Mouse (Mus musculus): Measurements from ENCODE around the gene Adora3. TPM values are rescaled to one million over a fixed set of nuclear protein-coding genes. Genes with fewer than 3 reads are reported as not detected.
A peak's percentile ranks its signal among the peaks of the same experiment; 100 is the strongest.

The Adora3 gene
- total RNA-seq, 2 experiments from 2014 or later = 0.83 to 1.00 TPM

DNA sequence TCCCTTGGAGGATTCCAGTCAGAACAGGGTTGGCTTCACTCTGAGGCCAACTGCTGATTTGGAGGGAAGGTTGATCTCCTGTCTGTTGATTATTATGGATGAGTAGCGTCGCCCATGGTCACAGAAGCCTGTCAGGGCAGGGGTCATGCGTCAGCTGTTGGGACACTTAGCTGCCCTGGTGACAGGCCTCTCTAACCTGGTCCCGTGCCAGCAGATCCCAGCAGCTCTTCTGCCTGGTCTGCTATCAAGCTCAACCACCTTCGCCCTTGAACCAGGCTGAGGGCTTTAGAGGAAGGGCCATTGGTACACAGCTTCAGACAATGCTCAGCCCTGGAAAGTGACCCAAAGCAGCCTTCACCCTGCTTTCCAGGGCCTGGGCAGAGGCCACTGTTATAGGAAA, 5.4 kb downstream of the Adora3 start:
- no peak for DNase-seq

DNA sequence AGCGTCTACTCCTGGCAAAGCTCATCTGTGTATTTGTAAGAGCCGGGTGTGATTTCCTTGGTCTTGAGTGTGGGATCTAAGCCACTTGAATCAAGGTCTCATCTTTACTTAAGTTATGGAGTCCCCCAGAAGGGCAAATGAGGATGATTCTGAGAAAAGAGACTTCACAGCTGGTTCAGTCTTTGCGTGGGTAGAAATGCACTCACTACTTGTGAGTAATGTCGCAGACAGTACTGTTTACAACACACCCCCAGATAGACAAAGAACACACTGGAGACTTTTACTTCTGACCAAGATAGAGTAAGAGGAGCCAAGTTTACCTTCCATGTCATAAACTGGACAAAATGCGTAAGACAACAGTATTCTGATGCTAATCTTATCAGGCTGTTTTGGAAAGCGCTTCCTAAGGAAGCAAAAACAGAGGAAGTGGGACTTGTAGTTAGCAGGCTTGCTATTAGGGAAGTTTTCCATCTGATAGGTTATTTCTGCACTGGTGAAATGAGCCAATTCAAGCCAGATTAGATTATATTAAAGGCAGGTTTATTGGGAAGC, 6.7 kb downstream of the Adora3 start:
- no peak for DNase-seq

DNA sequence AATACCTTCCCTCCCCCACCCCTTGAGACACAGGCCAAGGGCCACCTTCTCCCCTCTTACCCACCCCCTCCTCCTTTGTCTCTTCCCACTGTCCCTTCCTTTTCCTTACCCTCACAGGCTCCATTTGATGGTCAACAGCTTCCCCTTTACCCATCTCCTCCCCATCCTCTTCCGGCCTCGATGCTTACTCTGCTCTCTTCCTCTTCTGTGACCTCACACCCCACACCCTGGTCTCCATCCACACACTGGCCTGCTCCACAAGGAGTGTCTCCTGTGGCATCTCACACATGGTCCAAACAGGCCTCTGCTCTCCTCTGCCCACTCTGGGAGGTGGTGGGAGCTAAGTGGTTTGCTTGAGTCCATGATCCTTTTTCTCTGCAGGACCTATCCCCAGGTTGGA, 7.3 kb downstream of the Adora3 start:
- no peak for DNase-seq

DNA sequence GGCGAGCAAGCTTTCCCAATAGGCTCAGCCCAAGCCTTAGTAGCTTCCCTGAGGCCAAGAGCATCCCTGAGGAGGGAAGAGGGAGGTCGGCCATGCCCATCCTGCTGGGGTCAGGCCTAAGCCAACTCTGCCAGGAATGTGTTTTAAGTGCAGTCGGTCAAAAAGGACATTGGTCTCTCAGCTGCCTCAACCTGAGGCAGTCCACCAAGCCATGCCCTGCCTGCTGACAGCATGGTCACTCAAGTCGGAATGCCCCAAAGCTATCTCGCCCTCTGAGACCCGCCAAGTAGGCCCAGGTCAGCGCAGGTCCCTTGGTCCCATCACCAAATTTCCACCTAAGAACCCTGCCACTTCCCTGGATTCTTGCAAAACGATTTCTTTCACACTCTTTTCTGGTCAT, 8.1 kb downstream of the Adora3 start:
- no peak for DNase-seq

DNA sequence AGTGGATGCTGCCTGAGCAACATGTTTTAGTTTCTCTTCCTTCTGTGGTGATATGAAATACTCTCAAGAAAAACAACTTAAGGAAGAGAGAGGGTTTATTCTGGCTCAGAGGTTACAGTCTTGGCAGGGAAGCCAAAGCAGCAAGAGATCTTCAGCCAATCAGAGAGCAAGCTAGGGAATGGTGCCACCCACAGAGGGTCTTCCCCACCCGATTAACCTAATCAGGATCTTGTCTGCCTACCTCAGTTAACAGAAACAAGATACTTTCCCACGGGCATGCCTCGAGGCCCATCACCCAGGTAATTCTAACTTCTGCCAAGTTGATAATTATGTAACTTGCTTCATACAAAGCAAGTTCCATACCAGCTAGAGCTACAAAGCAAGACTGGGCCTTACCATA, 9.8 kb downstream of the Adora3 start:
- no peak for DNase-seq

DNA sequence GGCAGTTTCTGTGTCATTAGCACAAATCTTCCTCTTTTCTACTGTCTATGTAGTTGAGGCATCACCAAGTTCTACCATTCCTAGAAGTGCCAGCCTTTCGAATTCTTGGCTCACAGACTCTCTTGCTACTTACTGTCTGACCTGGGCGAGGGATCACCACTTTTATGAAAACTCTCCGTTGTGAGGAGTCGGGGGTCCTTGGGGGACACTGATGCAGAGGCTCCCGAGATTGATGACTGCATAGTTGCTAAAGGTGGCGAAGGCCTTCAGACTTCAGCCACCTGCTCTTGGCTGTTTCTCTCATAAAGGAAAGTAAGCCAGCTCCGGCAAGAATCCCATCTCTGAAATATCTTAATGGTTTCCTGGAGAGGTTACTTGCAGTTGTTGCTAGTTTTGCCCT, 11.4 kb downstream of the Adora3 start:
- DNase-seq = no peak

DNA sequence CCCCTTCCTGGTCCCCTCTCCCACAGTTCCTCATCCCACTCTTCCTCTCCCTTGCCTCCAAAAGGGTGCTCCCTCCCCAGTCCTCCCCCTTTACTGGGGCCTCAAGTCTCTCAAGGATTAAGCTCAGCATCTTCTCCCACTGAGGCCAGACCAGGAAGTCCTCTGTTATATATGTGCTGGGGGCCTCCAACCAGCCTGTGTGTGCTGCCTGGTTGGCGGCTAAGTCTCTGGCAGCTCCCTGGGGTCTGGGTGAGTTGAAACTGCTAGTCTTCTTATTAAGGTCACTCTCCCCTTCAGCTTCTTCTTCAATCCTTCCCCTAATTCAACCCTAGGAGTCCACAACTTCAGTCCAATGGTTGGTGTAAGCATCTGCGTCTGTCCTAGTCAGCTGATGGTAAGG, 12.5 kb downstream of the Adora3 start:
- no peak for DNase-seq

DNA sequence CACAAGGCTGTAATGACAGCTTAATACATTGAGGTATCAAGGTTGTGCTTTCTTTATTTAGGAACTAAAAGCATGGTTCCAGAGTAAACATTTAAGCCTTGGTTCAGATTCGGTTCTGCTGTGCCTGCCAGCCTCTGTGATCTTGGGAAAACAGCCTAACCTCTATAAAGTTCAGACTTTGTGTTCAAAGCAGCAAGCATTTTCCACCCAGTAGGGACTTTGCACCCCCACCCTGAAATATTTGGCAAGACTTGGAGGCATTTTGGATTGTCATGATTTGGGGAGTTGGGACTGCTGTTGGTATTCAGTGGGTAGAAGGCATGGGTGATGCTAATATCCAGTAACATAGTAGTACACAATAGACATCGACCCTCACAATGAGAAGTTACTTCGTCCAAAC, 18.3 kb downstream of the Adora3 start:
- DNase-seq = no peak

DNA sequence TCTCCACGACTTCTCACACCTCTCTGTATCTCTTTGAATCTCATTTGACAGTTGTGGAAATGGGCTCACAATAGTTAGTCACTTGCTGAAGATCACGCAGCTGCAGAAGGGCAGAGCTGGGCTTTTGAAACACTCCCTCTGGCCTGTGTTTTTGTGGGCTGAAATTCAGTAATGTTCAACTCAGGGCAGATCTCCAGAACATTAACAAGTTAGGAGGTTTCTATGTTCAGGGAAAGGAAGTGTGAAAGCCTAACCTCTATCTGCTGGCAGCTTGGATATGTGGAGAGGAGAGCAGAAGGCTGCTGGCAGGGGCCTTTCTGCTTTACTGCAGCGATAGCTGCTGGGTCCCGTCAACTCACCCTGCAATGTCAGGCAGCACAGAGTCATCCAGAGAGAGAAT, 19.6 kb downstream of the Adora3 start:
- no peak for DNase-seq

DNA sequence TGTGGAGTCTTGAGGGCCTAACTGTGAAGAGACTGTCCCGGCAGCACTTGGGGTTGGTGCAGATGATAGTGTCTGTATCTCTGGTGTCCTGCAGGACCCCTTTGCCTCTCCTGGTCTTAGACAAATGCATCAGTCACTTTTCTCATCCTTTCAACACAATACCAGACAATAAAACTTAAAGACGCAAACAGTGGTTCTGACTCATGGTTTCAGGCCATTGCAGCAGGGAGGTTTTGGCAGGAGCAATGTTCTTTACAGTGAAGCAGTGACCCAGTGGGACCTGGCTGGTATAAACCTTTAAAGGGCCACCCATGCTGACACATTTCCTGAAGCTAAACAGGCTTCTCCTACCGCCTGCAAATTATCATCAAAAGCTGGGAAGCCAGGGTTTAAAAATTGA, 20.5 kb downstream of the Adora3 start:
- DNase-seq = no peak

DNA sequence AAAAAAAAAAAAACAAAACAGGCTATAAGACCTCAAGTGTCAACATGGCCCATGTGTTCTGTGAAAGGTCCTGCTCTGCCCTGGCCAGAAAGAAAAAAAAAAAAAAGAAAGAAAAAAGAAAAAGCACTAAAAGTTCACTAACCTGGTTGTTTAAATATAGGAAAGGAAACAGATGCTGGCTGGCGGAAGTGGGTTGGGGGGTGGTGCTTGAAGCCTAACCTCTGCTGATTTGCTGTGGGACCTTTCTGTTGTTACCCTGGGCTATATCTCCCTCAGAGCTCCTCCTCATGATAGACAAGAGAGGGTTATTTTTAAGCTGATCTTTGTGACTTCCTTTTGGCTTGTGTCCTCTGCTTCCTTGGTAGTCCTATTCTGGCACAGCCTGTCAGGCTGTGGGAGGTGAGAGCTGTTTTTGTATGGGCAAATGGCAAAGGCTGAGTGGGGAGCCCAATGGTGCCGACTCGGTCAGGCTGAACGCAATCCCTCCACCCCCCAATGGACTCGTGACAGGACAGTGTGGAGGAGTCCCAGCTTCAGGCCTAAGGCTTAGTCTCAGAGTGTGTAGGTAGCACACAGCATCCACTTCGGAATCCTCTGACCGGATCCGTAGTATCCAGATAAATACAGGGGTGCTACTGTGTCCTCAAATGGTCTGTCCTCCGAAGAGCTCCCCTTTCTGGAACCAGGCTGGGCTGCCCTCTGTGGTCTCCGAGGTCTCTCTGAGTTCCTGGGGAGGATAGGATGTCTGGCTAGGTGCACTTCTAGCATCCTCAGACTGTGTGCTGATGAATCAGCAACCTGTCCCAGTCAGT, 21.3 kb downstream of the Adora3 start:
- DNase-seq = no peak

DNA sequence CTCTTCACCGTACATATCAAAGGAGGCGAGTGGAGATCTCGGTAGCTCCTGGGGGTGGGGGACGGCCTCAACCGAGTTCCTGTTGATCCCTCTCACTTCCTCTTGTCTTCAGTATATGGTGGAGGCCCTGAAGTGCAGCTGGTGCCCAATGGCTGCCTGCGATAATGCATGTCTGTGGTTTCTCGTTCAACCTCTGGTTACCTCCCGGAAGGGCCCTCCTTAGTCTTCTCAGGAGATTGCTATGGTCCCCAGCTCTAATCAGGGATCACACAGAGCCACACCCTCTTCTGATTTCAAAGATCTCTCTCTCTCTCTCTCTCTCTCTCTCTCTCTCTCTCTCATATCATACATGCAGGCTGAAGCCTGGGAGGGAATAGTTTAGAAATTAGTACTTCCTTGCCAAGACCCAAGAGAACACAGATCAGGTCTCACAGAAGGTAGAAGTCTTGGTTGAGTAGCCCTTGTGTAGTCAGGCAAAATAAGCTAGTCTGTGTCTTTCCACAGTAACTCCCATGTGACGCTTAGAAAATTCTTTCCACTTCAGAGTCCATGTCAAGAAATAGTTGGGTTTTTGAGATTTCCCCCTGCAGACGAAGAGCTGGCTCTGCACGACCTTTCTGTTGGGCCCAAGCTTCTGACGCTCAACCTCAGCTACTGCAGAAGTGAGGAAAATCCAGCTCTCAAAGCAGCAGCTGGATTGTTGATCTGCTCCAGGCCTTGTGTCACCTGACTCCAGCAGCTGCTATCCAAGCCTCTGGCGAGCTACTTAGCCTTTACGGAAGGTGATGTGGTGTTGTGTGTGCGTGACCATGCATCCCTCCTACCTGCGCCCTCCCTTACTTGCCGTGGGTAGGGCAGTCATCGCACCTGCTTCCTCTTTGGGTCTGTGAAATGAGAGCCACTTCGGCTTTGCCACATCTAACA, 22.2 kb downstream of the Adora3 start:
- DNase-seq = no peak

DNA sequence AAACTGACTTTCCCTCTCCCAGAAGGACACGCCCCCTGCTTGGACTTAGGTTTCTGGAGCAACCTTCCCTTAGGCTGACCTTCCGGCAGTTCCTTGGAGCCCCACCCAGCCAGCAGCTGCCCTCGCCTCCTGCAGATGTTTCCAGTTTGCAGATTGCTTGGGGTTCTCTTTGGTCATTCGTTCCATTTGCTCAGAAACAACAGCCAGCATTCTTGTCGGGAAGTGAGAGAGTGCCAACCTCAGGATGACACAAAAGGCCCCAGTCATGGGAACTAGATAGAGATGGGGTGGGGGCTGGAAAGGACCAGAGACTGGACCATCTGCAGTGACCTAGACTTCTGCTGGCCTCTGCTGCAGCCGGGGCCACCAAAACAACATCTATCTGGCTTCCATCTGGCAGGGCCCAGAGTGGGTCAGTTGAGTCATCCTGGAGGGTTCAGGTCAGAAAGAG, 23.3 kb downstream of the Adora3 start:
- DNase-seq = no peak

DNA sequence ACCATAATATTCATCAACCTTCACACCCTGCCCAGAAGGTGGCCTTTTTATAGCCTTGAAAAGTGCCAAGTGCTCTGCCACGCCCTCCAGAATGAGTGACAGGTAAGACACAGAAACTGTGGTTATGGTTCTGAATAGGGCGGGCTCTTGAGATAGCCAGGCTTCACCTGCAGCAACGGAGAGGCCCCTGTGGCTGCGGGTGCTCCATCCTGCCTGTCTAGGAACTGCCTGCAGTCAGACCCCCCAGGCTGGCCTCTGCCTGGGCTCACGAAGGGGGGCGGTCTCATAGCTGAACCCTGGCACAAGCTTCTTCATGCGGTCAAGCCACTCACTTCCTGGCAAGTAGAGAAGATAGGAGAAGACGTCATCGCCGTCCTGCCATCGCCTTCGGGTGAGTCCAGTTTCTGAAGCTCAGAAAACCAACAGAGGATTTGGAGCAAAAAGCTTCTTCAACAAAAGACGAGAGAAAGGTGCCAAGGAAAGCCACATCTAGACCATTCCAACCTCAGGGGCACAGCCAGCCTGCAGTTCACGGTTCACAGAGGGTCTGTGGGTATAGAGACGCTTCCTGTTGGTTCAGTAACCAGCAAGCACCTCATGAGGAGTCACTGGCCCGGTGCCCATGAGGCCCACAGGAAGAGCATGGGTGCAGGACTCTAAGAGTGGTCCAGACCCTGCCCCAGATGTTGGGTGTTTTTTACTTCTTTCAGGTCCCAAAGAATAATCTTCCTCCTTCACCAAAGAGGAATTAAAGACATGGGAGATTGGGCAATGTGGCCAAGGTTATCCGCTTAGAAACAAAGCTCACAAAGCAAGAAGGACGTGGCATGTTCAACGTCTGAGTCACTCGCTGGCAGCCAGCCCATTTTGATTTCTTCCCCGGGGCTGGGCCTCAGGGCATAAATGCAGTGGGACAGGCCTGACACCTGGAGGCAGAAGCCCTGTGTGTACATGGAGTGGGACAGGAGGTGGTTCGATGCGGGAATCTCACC, 24.2 kb downstream of the Adora3 start:
- DNase-seq = peak in 1 of 2 experiments; percentile 56

DNA sequence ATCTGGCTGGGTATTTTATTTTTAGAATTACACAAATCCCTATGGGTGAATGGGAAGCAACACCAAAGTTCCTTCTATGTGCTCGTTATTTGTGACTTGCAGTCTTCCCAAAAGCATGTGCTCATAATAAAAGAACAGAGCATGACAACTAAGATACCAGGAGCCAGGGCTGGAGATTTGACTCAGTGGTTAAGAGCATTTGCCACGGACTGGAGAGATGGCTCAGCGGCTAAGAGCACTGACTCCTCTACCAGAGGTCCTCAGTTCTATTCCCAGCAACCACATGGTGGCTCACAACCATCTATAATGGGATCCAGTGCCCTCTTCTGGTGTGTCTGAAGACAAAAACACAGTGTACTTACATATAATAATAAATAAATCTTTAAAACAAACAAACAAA, 26.2 kb downstream of the Adora3 start:
- no peak for DNase-seq

DNA sequence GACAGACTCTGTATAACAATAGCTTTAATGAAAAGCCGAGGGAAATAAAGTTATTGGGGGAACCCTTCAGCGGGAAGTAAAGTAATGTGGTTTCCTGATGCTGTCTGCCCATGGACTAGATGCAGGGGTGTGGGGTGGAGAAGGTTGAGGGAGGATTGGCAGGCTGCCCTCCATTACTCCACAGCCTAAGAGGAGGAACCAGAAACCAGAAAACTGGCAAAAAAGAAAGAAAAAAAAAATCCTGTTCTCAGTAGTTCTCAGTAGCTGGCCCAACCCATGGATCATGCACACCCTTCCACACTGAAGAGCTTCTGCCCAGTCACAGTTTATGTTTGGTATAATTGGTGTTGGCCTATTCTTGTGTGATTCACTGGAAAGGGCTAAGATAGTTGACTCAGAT, 27.7 kb downstream of the Adora3 start:
- DNase-seq = no peak

DNA sequence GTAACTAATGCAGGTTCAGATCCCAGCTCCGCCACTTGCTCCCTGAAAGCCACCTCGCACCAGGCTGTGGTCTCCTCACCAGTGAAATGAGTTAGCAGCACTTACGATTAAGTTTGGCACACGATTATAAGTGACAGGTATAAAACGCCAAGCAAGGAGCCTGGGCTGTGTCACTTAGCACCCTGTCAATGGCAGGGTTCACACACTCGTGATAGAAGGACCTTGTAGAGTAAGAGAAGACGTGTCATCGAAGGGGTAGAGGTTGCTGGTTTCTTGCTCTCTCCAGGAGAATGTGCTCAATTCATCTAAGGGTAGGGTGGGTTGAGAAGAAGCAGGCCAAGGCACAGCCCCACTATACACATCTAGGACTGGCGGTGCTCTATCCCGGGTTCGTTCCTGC, 28.2 kb downstream of the Adora3 start:
- DNase-seq = no peak

DNA sequence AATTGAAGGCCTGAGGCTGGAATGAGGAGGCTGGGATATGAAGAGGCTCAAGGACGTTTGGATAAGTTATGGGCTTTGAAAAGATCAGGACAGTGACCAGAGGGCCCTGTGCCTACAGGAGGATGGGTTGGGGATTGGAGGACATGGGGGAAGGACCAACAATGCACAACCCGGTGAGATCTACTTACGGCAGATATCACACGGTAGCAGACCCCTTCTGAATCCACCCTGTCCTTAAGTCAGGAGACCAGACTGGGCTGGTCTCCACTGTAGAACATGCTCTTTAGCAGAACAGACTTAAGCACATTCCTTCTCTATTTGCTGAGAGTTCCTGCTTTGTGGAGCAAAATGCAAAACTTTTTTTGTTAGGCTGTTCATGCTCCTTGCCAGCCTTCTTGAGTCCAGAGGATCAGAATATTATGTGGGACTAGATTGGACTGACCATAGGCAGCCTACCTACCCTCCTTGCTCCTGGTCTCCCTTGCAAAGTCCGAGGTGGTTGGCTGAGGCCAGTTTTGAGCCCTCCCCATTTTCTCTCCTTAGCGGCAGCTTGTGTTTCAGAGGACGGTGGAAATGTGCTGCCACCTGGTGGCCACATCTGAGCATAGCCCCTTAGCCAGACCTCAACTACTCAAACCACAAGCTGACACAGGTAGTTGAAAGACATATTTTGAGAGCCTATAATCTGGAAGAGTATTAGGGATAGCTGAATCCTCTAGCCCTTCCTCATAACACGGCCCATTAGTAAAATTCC, 28.9 kb downstream of the Adora3 start:
- DNase-seq = peak; percentile 78 to 83

DNA sequence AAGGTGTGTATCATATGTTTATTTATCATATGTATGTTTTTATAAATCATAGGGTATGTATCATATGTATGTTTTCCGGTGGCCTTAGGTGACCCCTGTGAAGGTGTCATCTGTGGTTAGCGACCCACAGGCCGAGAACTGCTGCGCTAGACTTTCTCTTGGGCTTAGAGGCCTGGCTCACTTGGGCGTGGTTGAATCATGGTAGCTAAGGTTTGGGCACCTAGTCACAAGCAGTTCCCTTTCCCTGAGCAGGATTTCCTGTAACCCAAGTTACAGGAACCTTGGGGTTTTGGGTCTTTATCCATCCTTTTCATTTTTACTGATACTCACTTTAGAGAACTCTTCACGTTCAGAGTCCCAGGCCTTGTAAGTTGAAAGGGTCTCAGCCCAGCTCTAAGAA, 29.6 kb downstream of the Adora3 start:
- DNase-seq = no peak

DNA sequence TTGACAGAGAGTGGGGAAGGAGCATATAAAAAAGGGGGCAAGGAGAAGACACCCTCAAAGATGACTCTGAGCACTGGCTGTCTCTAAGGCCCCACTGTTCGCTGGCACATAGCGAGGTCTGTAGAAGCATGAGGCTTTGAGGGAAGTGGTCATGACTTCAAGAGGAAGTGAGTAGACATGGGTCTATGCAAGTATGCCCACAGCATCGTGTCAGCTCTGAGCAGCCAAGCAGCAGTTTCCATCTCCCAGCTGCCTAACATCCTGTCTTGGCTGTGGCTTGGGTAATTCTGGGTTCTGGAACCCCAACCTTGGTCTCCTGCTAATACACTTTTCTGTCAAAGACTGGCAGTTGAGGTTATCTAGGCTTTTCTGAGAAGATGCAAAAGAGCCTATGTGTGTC, 30.1 kb downstream of the Adora3 start:
- no peak for DNase-seq

DNA sequence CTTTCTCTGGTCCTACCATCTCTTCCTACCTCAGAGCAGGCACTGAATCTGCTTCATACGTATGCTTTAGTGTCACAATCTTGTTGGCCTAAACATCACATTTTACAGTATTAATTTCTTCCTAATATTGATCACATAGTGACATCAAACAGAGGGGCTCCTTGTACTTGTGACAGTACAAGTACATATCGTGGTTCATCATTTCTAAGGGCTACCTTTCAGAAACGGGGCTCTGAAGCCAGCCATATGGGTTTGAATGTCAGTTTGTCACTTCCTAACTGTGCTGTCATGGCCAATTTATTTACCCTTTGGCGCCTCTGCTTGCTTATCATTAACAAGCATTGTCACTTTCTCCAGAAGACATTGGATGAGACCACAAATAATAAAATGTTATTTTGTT, 30.8 kb downstream of the Adora3 start:
- DNase-seq = no peak

All from layer of hippocampus, postnatal 36 days (tissue).